Mouse (Mus musculus) testis, adult 2 months (tissue): Measurements from ENCODE around the gene H2-T24. TPM values are rescaled to one million over a fixed set of nuclear protein-coding genes. Genes with fewer than 3 reads are reported as not detected.
"Not testable (repeated sequence)": the region's sequence is repeated elsewhere in the genome, so short reads cannot be mapped to it uniquely, and the experiment has no call there.

Source experiments
- H3K27ac ChIP-seq: fragments of 200-500 bp; 2 replicates; pipeline ENCODE4 v1.5.1; 2012; ENCODE audit warnings: low read depth, low read length; ENCODE audit not compliant: control insufficient read depth, insufficient read depth
- H3K27me3 ChIP-seq: fragments of 200-500 bp; 2 replicates; pipeline ENCODE4 v1.6.1; 2012; ENCODE audit warnings: mild to moderate bottlenecking, low read length, moderate library complexity; ENCODE audit not compliant: control insufficient read depth, insufficient read depth
- H3K36me3 ChIP-seq: fragments of 200-500 bp; 2 replicates; pipeline ENCODE4 v1.6.1; 2012; ENCODE audit warnings: mild to moderate bottlenecking, low read length; ENCODE audit not compliant: control insufficient read depth, insufficient read depth
- H3K4me1 ChIP-seq: fragments of 200-500 bp; 2 replicates; pipeline ENCODE4 v1.6.1; 2012; ENCODE audit warnings: low read length; ENCODE audit not compliant: control insufficient read depth, insufficient read depth
- H3K4me3 ChIP-seq: fragments of 200-500 bp; 2 replicates; pipeline ENCODE4 v1.5.1; 2012; ENCODE audit warnings: low read depth, mild to moderate bottlenecking, low read length, moderate library complexity, mixed read lengths; ENCODE audit not compliant: control insufficient read depth
- CTCF ChIP-seq: fragments of 200-500 bp; IDR thresholded peaks from 2 replicates; pipeline ENCODE4 v1.5.1; 2012; ENCODE audit warnings: low read depth, mild to moderate bottlenecking, inconsistent platforms, low read length, moderate library complexity; ENCODE audit not compliant: control insufficient read depth, insufficient read depth, insufficient replicate concordance
- POLR2A ChIP-seq: fragments of 200-500 bp; IDR thresholded peaks from 2 replicates; pipeline ENCODE4 v1.6.1; 2012; ENCODE audit warnings: low read depth, mild to moderate bottlenecking, inconsistent platforms, low read length, moderate library complexity; ENCODE audit not compliant: control insufficient read depth
- polyA plus RNA-seq: library from polyadenylated mRNA; depleted of rRNA; stranded (reverse); fragments of >200 nt; gene quantifications from 2 replicates; pipeline ENCODE4 v1.2.3, GENCODE M21; 2012

H2-T24 gene
- polyA plus RNA-seq, 1 experiment = 0.07 TPM

DNA sequence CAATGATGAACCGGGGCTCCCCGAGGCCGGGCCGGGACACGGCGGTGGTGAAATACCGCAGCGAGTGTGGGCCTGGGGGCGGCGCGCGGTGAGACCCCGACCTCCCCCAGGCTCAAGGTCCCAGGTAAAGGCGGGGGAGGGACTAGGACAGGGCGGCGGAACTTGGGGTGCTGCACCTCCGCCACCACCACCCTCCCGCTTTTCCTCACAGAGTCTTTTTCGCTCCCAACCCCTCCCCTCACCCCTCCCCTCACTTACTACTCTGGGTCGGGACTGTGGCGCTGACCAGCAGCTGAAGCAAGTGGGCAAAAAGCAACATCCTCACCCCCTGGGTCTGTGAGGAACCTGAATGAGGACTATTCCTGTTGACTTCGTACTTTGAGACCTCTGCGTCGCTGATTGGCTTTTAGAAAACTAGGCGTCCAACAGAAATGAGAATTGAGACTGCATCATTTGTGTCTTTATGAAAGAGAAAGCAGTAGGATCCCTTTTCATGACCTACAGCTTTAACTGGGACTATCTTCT, 12.1 kb upstream of the H2-T24 start, which contains the start of gene H2-T23:
Gene H2-T23 (minus strand): TSS at position 505 of the 525 bp plus-strand sequence.
- peak within 1 kb of the TSS; percentile 58 for H3K4me3 ChIP-seq
- H3K4me1 ChIP-seq, H3K36me3 ChIP-seq, H3K27ac ChIP-seq, H3K27me3 ChIP-seq: not testable (repeated sequence)

DNA sequence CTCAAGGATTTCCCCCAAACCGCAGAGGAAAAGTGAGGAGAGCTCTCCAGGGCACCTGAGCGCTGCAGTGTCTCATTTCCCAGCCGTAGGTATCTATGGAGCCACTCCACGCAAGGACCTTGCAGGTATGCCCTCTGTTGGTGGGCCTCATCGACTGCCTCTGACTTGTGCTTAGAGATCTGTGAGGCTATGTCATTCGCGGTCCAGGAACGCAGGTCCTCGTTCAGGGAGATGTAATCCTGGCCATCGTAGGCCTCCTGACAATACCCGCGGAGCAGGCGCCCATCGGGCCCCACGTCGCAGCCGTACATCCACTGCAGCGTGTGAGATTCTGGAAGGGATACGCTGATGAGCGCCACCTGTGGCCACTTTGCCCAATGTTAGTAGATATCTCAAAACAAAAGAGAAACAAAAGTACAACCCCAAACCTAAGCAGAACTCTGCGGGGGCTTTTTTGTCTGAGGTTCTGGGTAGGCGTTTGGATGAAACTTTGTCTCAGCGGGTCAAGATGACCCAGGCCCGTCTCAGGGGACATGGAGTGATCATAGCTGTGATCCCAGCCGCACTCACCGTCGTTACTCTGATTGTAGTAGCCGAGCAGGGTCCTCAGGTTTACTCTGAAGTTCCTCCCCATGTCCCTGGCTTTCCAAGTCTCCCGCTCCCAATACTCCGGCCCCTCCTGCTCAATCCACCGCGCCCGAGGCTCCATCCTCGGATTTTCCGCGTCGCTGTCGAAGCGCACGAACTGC, 11.4 kb upstream of the H2-T24 start:
- not testable (repeated sequence) for H3K36me3 ChIP-seq, H3K4me1 ChIP-seq, H3K27ac ChIP-seq, H3K27me3 ChIP-seq
- TF ChIP-seq CTCF = 0 out of 2 replicates have a peak, but pooled peaks have one; percentile 11
- H3K4me3 ChIP-seq = peak overlapping the region; percentile 58

DNA sequence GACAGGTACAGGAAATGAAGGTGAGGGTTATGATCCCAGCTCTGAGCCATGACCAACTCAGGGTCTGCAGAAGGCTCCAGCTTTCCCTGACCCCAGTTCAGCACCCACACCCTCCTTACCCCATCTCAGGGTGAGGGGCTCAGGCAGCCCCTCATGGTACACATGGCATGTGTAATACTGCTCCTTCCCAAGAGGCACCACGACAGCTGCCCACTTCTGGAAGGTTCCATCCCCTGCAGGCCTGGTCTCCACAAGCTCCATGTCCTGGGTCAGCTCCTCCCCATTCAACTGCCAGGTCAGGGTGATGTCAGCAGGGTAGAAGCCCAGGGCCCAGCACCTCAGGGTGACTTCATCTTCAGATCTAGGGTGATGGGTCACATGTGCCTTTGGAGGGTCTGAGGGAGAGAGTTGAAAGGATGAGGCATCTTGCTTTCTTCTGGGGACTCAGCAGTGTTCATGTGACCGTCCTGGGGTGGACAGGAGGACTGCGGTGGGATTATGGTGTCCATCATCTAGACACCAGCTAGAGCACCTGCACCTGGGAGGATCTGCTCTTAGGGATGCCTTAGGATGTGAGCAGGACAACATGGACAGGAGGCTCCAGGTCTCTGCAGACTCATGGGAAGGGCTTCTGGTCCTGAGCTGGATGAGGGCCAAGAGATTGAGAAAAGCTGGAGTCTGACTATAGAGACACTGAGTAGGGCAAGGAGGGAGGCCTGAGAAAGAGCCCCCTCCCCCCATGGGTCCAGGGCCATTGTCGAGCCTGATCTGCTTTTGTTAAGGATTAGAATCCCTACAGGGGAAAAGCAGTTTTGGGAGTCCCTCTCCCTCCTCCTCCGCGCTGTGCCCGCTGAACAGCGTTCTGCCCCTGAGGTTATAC, 10.6 kb upstream of the H2-T24 start:
- not testable (repeated sequence) for H3K4me1 ChIP-seq, H3K27me3 ChIP-seq, H3K4me3 ChIP-seq, H3K36me3 ChIP-seq, H3K27ac ChIP-seq

DNA sequence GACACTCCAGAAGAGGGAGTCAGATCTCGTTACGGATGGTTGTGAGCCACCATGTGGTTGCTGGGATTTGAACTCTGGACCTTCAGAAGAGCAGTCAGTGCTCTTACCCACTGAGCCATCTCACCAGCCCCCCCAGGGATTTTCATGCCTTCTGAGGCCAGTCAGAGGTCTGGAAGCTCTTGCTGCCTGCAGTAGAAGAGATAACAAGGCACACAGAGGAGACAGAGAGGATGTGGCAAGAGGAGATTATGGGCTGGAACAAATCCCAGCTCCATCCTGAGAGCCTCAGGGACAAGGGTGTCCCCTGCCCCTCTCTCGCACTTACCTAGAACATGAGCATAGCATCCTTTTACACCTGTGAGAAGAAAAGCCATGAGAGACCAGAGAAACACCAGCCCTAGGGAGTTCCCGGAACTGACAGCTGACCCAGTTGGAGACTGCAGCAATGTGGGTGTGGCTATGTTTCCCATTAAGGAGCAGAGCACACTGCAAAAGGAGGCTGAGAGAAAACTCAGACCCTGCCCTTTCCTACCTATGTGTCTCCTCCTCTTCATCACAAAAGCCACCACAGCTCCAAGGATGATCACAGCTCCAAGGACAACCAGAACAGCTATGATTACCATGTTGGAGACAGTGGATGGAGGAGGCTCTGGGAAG, 9.8 kb upstream of the H2-T24 start:
- not testable (repeated sequence) for H3K4me3 ChIP-seq, H3K4me1 ChIP-seq, H3K27me3 ChIP-seq, H3K36me3 ChIP-seq, H3K27ac ChIP-seq

DNA sequence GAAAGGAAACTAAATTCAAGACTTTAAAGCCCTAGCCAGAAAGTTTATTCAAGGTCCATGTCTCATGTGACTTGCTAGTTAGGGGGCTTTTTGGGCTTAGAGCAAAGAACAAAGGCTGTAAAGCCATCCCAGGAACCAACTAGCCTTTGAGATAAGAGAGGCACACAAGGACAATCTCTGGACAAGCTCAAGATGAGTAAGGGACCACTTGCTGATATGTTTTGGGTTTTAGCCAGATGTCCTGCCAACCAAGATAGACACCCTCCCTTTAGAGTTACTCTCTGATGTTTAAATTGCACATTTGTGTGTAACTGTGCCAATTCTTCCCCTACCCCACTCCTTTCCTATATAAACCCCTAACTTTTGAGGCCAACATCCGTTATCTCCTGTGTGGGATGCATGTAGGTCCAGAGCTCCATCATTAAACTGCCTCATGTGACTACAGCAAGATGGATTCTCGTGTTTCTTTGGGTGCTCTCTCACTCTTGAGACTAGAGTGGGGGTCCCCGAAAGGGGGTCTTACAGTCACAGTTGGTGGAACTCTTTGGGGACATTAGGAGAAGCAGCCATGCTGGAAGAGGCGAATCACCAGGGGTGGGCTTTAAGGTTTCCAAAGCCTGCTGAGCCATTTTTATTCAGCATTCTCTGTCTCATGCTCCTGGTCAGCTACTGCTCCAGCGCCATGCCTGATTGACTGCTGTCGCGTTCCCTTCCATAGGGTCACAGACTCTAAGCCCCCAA, 8.7 kb upstream of the H2-T24 start:
- no peak for TF ChIP-seq CTCF
- TF ChIP-seq POLR2A = no peak
- Histone ChIP-seq H3K27ac (no peak overlapping the region), H3K4me3 (no peak overlapping the region), H3K27me3 (no peaks in the 10 kb centered on the region), H3K4me1 (no peaks in the 10 kb centered on the region; the same call in 1 of the 2 replicates), H3K36me3 (no peaks in the 10 kb centered on the region)

DNA sequence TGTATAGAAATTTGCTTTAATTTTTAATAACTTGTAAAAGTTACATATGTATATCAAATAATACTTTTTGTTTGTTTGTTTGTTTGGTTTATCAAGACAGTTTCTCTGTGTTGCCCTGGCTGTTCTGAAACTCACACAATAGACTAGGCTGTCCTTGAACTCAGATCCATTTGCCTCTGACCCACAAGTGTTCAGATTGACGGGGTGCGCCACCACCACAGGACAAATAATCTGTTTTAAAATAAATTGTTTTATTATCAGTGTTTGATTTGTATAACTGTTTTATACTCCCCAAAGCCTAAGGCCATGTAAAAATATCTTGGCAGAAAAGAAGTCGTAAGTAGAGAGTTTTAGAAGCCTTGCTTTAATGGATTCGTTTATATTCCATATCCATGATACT, 7.3 kb upstream of the H2-T24 start:
- no peak overlapping the region for H3K4me3 ChIP-seq
- H3K27me3 ChIP-seq = no peaks in the 10 kb centered on the region
- TF ChIP-seq POLR2A (no peak), CTCF (no peak)
- H3K27ac ChIP-seq = no peak overlapping the region
- H3K4me1 ChIP-seq = no peaks in the 10 kb centered on the region; the same call in 1 of the 2 replicates
- no peaks in the 10 kb centered on the region for H3K36me3 ChIP-seq

DNA sequence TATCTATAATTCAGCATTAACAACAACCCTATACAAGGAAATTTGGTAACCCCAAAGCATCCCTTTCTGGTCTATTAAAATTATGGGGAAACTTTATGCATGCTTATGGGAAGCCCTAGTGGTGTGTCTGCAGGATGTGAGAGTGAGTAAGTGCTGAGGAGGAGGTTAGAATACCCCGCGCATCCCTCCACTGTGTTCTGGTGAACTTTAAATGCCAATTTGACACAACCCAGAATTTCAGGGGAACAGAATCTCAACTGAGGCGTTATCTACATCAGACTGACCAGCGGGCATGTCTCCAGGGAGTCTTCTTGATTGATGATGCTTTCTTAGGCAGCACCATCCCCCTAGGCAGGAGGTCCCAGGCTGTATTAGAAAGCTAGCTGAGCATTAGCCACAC, 5.5 kb upstream of the H2-T24 start:
- TF ChIP-seq POLR2A = no peak
- no peak for TF ChIP-seq CTCF
- H3K36me3 ChIP-seq = no peaks in the 10 kb centered on the region
- no peaks in the 10 kb centered on the region for H3K4me1 ChIP-seq
- H3K27ac ChIP-seq = no peak overlapping the region
- no peak overlapping the region for H3K4me3 ChIP-seq
- no peaks in the 10 kb centered on the region for H3K27me3 ChIP-seq
